Mouse (Mus musculus) ovary, adult 18-20 months (tissue): ENCODE results near the gene Sgms1.
A peak's percentile ranks its signal among the peaks of the same experiment; 100 is the strongest.
"Not testable (repeated sequence)": the region's sequence is repeated elsewhere in the genome, so short reads cannot be mapped to it uniquely, and the experiment has no call there.

Experiments used
- DNase-seq: peaks from one replicate; pipeline ENCODE4 v3.0.0; 2022; ENCODE audit warnings: low spot score, mixed read lengths

Sgms1 gene

GRCm38 (mm10) chr19:32136888-32137625, 252.5 kb downstream of the Sgms1 start:
- no peak for DNase-seq

DNA sequence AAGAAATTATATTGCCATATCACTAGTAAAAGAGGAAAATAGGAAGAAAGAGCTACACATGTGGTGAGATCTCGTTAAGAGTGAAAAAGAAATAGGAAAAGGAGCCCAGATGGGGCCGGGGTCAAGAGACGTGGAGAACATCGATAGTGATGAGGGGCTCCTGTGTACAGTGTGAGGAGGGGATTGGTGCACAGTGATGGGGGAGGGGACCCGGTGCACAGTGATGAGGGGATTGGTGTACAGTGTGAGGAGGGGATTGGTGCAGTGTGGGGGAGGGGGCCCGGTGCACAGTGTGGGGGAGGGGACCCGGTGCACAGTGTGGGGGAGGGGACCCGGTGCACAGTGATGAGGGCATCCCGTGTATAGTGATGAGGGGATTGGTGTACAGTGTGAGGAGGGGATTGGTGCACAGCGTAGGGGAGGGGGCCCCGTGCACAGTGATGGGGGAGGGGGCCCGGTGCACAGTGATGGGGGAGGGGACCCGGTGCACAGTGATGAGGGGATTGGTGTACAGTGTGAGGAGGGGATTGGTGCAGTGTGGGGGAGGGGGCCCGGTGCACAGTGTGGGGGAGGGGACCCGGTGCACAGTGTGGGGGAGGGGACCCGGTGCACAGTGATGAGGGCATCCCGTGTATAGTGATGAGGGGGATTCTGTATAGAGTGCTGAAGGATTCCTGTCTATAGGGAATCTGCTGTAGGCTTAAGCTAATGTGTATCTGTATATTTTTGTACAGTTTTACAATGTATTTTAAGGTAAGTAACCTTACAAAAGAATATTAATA, 257.6 kb downstream of the Sgms1 start:
- not testable (repeated sequence) for DNase-seq

- no peak for DNase-seq
These were observed 260.2 kb downstream of the Sgms1 start for GRCm38 (mm10) chr19:32129281-32129680.

DNA sequence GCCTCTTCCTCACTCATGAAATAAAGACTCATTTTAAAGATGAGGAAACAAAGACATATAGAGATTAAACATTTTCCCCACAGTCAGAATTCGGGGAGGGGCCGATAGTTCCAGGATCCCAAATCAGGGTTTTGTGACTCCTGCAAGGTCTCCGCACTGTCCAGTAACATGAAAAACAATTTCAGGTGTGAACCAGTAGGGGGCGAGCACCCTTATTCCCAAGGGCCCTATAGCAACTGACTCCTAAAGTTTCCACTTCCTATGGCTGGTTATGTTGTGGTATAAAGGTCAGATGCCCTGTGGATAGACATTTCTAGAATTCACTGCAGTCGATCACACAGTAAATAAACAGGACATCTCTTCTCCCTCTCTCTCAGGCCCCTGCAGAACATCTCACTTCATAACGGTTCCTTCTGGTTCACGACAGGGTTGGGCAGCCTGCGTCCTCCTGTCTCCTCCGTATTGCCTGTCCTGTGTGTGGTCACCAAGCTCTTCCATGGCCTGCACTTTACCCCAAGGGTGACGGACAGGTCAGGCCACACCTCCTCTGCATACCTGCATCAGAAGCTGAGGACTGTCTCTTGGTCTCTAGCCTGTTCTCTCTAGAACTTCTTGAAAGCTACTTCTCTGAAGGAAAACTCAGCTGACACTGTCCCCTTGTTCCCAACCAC, 262.2 kb downstream of the Sgms1 start:
- DNase-seq: no peak

GRCm38 (mm10) chr19:32124155-32124554, 265.4 kb downstream of the Sgms1 start:
- no peak for DNase-seq

GRCm38 (mm10) chr19:32123196-32123595, 266.3 kb downstream of the Sgms1 start:
- DNase-seq: no peak

GRCm38 (mm10) chr19:32120798-32121197, 268.7 kb downstream of the Sgms1 start:
- DNase-seq: no peak

DNA sequence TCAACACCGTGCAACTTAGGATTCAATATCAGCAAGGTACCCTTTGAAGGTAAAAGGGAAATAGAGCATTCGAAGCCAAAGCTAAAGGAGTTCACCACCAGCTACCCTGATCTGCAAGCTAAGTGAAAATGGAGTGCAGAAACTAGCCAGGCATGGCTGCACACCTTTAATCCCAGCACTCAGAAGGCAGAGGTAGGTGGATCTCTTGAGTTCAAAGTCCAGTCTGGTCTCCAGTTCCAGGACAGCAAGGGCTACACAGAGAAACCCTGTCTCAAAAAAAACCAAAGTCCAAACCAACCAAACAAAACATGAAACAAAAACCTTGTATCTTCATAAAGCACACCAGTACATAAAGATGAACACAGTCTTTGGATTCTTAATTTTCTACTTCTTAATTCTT, 269.8 kb downstream of the Sgms1 start:
- no peak for DNase-seq

DNA sequence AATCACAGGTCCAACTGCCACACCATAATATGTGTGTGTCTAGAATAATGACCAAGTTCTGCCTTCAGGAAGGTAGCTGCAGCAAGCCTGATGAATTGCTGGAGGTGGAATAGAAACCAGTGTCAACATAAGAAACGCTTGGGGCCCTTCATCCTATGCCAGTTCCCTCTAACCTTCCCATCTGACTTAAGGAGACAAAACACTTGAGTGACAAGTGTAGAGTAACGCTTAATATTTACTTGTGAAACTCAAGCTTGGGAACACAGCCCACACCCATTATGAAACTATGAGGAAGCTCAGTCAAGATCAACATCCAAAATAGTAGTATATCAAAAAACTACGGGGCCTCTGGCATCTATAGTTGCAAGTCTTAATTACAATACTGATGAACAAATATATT, 271.0 kb downstream of the Sgms1 start:
- DNase-seq: no peak

DNA sequence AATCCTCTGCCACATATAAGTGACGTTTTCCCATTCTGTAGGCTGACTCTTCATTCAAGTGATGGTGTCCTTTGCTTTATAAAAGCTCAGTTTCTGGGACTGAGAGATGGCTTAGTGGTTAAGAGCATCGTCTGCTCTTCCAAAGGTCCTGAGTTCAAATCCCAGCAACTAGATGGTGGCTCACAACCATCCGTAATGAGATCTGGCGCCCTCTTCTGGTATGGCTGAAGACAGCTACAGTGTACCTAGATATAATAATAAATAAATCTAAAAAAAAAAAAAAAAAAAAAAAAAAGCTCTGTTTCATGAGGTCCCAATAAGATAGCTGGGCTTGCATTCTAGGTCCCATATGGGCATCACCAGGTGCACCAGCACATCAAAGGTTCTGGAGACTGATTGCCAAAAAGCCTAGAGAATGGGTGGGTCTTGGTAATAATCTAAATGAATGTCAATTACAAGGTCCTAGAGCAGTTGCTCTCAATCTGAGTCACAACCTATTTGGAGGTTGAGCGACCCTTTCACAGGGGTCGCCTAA, 272.0 kb downstream of the Sgms1 start:
- DNase-seq: no peak

GRCm38 (mm10) chr19:32111866-32112790, 277.4 kb downstream of the Sgms1 start:
- DNase-seq: no peak

DNA sequence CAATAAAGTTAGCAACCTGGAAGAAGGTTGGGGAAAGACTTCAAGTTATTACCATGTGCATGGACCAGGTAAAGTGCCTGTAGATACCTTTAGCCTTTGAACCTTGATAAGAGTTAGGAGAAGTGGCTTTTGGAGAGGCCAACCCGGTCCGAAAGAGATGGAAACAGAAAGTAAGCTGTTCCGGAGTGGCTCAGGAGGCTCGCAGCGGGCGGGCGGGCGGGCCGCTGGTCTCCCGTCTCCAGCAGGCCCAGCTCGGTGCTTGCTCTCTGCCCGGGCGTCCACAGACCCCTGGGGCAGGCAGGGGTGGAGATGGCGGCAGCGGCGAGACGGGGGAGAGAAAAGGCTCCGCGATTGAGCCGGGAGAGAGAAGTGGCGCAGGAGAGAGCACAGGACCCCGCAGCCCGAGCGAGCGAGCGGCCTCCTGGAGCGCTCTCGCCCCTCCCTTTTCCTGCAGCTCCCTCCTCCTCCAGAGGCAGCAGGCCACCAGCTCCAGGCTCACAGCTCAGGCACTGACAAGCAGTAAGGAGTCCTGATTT, 281.7 kb downstream of the Sgms1 start, which contains the start of gene Asah2:
Gene Asah2, minus strand, starts transcription at position 441 of the 536 bp plus-strand sequence.
- DNase-seq: peak; percentile 71

GRCm38 (mm10) chr19:32106750-32107149, 282.8 kb downstream of the Sgms1 start:
- no peak for DNase-seq

GRCm38 (mm10) chr19:32104217-32104616, 285.3 kb downstream of the Sgms1 start:
- no peak for DNase-seq

GRCm38 (mm10) chr19:32102976-32103300, 286.6 kb downstream of the Sgms1 start:
- no peak for DNase-seq

DNA sequence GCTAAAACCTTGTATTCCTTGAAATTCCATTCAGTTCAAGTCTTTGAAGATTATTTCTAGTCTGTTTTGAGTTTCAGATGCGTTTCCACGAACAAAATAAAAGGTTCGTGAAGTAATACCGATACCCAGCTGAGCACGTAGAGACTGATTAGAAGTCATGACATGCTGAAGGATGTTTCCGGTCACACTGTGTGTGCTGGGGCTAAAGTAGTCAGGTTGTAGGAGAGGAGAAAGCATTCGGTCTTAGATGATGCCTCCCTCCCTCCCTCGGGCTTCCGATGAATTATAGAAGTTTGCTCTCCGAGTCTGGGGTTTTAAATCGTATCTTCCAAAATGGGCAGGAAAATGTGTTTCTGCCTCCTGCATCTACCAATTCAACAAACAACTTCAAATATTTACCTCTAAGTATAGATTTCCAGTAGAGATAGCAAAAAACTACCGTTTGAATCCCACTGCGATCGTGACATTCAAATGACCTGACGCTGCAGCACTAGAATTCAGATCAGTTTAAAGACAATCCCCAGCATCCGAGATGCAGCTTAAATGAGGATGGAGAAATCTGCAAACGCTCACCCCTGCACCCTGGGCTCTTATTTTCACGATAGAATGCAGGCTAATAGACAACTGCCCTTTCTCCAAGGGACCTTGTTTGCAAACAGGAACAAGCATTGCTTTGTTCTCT, 287.1 kb downstream of the Sgms1 start:
- DNase-seq: no peak

DNA sequence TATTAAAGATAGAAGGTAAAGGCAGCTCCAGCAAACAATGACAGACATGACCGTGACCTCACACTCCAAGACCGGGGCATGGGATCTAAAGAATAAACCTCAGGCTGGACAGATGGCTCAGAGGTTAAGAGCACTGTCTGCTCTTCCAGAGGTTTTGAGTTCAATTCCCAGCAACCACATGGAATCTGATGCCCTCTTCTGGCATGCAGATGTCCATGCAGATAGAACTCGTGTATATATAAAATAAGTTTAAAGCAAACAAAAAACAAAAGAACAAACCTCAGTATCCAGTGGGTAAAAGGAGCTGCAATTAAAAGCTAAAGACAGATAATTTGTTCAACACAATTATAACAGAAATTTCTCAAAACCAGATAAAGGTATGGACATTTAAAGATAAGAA, 290.9 kb downstream of the Sgms1 start:
- no peak for DNase-seq

DNA sequence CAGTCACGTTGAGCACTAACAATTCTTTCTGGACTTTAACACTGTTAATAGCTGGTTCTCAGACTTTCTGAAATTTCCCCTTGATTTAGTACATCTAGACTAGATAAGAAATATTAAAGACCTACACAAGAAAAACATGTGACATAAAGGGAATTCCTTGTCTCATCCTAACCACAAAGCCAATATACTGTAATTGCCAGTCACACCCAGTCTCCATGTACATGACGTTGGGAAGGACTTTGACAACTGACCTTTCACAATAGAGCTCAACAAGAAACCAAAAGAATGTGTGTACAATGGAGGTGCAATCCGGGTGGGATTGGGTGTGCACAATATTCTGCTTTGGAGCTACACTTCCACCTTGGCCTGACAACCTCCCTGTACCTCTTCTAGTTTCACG, 297.2 kb downstream of the Sgms1 start:
- DNase-seq: no peak

- no peak for DNase-seq
These were observed 298.7 kb downstream of the Sgms1 start for GRCm38 (mm10) chr19:32090804-32091203.

DNA sequence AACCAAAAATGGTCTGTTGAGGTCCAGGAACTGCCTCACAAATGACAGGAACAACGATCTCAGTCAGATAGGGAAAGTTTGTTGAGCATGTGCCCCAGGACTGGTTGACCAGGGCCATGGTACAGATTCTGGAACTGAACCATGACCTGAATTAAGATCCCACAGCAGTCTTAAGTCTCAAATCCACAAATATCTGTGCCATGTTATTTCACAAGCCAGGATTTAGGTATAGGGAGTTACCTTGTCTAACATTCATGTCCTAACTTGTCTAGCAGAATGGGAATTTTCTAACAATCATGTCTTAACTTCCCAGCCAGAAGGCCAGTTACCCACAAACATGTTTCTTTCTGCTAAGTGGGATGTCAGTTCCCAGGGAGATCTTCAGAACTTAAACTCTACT, 300.9 kb downstream of the Sgms1 start:
- DNase-seq: no peak
